Mouse (Mus musculus): Measurements from ENCODE around the gene Cenpc1.

GRCm38 (mm10) chr5:86078720-86079334 lies 13.4 kb upstream of the Cenpc1 start:
- TF ChIP-seq CTCF (IDR thresholded peaks at IDR 0.05; ENCODE audit: extremely low read depth, insufficient read depth, insufficient read length, insufficient replicate concordance), result no peak
- TF ChIP-seq POLR2A (IDR thresholded peaks at IDR 0.05; ENCODE audit: low read depth, low read length), result no peak

Measured in spleen, adult 2 months (tissue).